Mouse (Mus musculus): ENCODE data around the gene Tcp11x2. TPM values are rescaled to one million over a fixed set of nuclear protein-coding genes. Genes with fewer than 3 reads are reported as not detected.

Gene Tcp11x2
- polyA plus RNA-seq, 1 experiment from 2014 or later: not detected

DNA sequence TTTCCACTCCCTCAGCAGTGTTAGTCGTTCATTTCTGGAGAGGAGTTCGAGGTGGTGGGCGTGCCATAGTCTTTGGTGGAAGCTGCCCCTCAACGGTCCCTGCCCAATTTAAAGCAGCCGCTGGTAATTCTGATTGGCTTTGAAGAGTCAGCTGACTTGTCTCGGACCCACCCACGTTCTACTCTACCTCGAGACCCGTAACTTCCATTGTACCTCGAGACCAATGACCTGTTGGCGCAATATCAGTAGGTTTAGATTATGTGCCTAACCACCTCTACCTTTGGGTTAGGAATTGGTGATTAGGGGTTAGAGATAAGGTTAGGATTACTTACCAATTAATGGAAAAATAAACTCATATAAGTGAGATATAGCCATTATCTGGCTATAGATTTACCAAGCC is 66.0 kb downstream of the Tcp11x2 start, which contains the start of gene Prame:
Gene Prame (minus strand): TSS at position 101 of the 400 bp plus-strand sequence.
- H3K36me3 ChIP-seq: no peaks in the 10 kb centered on the region
- no peak for ATAC-seq (ENCODE audit: insufficient number of reproducible peaks, insufficient read depth, low FRiP score, low TSS enrichment, low read depth)
- H3K27me3 ChIP-seq: no peaks in the 10 kb centered on the region
- H3K4me2 ChIP-seq: no peak within 1 kb of the TSS
- WGBS: 92% methylated on average over 11 of the region's 11 CpGs
- no peak within 1 kb of the TSS for H3K27ac ChIP-seq
- no peak within 1 kb of the TSS for H3K9ac ChIP-seq (replicated peaks)
- no peaks in the 10 kb centered on the region for H3K9me3 ChIP-seq
- H3K4me3 ChIP-seq (replicated peaks): no peak within 1 kb of the TSS
- no peaks in the 10 kb centered on the region for H3K4me1 ChIP-seq (replicated peaks)

Other genes with a start within 250 kb of the Tcp11x2 start
- not detected in 2 replicates for gene AV320801, start 199.2 kb downstream of the Tcp11x2 start, polyA plus RNA-seq (2016; fragmentation: Nextera tagmentation; extraction: Ambion mirVana)
- not detected in 2 replicates for gene Nxf7, start 95.0 kb downstream of the Tcp11x2 start, polyA plus RNA-seq (2016; fragmentation: Nextera tagmentation; extraction: Ambion mirVana)
- 0.15 and 0.26 TPM in 2 replicates for gene Prame, start 66.1 kb downstream of the Tcp11x2 start, polyA plus RNA-seq (2016; fragmentation: Nextera tagmentation; extraction: Ambion mirVana)
- 1.3 TPM in 1 of 2 replicates, not detected in the other for gene Tmsb15a, start 31.5 kb upstream of the Tcp11x2 start, polyA plus RNA-seq (2016; fragmentation: Nextera tagmentation; extraction: Ambion mirVana)
- 14.5 and 15.6 TPM in 2 replicates for gene Armcx5, start 48.9 kb upstream of the Tcp11x2 start, polyA plus RNA-seq (2016; fragmentation: Nextera tagmentation; extraction: Ambion mirVana)
- gene Gprasp1, start 48.9 kb upstream of the Tcp11x2 start, polyA plus RNA-seq (2016; fragmentation: Nextera tagmentation; extraction: Ambion mirVana): 73.2 and 76.7 TPM in 2 replicates
- gene Bhlhb9, start 103.8 kb upstream of the Tcp11x2 start, polyA plus RNA-seq (2016; fragmentation: Nextera tagmentation; extraction: Ambion mirVana): 70.4 and 74.2 TPM in 2 replicates
- gene Gprasp2, start 145.2 kb upstream of the Tcp11x2 start, polyA plus RNA-seq (2016; fragmentation: Nextera tagmentation; extraction: Ambion mirVana): 55.2 and 55.9 TPM in 2 replicates